Mouse (Mus musculus) megakaryocyte-erythroid progenitor cell, adult 5-6 weeks (primary cell): ENCODE data around the gene Ttc29. TPM values are rescaled to one million over a fixed set of nuclear protein-coding genes. Genes with fewer than 3 reads are reported as not detected.

Experiments used
- ATAC-seq: replicated peaks from 2 replicates; pipeline ENCODE4 v1.8.0; 2016; ENCODE audit warnings: mild to moderate bottlenecking, inconsistent platforms; ENCODE audit not compliant: severe bottlenecking, poor library complexity, low FRiP score, low TSS enrichment
- total RNA-seq, 2 experiments: library from RNA; stranded (forward) in 1 of 2; stranded (reverse) in 1 of 2; fragments of 200-1000, 215-1000 nt in 1 of 2; fragments of >200 nt in 1 of 2; fragmentation: Nextera tagmentation in 1 of 2; gene quantifications; 2 replicates each; pipeline ENCODE4 v1.2.3; 2014 to 2017

Ttc29 gene
- total RNA-seq (2014; fragmentation: Nextera tagmentation) (not detected in 2 replicates), total RNA-seq (2017) (not detected in 2 replicates)

GRCm38 (mm10) chr8:78213074-78213473, at the start of gene Ttc29:
Gene Ttc29, plus strand, starts transcription at chr8:78213297.
- no peak for ATAC-seq

- no peak for ATAC-seq
Observed at GRCm38 (mm10) chr8:78171351-78171750, 41.7 kb upstream of the Ttc29 start.

GRCm38 (mm10) chr8:78182654-78183053, 30.4 kb upstream of the Ttc29 start:
- ATAC-seq = no peak

GRCm38 (mm10) chr8:78183414-78183813, 29.7 kb upstream of the Ttc29 start:
- ATAC-seq = no peak

- ATAC-seq = no peak
Observed at GRCm38 (mm10) chr8:78187087-78187486, 26.0 kb upstream of the Ttc29 start.

GRCm38 (mm10) chr8:78204229-78204628, 8.9 kb upstream of the Ttc29 start:
- ATAC-seq = 0 out of 2 replicates have a peak, but pooled peaks have one; percentile 44

GRCm38 (mm10) chr8:78210424-78210823, 2.7 kb upstream of the Ttc29 start:
- no peak for ATAC-seq

GRCm38 (mm10) chr8:78214645-78215044, 1.5 kb downstream of the Ttc29 start:
- no peak for ATAC-seq

GRCm38 (mm10) chr8:78226087-78226486, 13.0 kb downstream of the Ttc29 start:
- ATAC-seq = no peak

- no peak for ATAC-seq
Observed at GRCm38 (mm10) chr8:78230721-78231120, 17.6 kb downstream of the Ttc29 start.

- no peak for ATAC-seq
Observed at GRCm38 (mm10) chr8:78232870-78233707, 20.0 kb downstream of the Ttc29 start.

- ATAC-seq = no peak
Observed at GRCm38 (mm10) chr8:78233708-78234201, 20.7 kb downstream of the Ttc29 start.

GRCm38 (mm10) chr8:78237972-78238675, 25.0 kb downstream of the Ttc29 start:
- no peak for ATAC-seq

- ATAC-seq = no peak
Observed at GRCm38 (mm10) chr8:78251115-78251514, 38.0 kb downstream of the Ttc29 start.

- ATAC-seq = no peak
Observed at GRCm38 (mm10) chr8:78254374-78254773, 41.3 kb downstream of the Ttc29 start.

GRCm38 (mm10) chr8:78255011-78255410, 41.9 kb downstream of the Ttc29 start:
- no peak for ATAC-seq

GRCm38 (mm10) chr8:78265506-78265905, 52.4 kb downstream of the Ttc29 start:
- no peak for ATAC-seq

- no peak for ATAC-seq
Observed at GRCm38 (mm10) chr8:78266231-78266630, 53.1 kb downstream of the Ttc29 start.

GRCm38 (mm10) chr8:78267894-78268411, 54.9 kb downstream of the Ttc29 start:
- ATAC-seq = no peak

- no peak for ATAC-seq
Observed at GRCm38 (mm10) chr8:78269281-78269680, 56.2 kb downstream of the Ttc29 start.
